8 mouse cellular contexts compared by ENCODE assay signal in genomic region chr11:121808204-121808852, GRCm38 (mm10). TPM values are rescaled to one million over a fixed set of nuclear protein-coding genes. Genes with fewer than 3 reads are reported as not detected.
DNase-seq lines count a peak whose midpoint lies in the region; ATAC-seq and TF ChIP-seq lines count a peak whose summit lies in the region.

No protein-coding gene starts in this region.

- H3K4me2 ChIP-seq in liver, embryonic 12.5 days: no peak overlapping the region
- no peak overlapping the region for H3K4me2 ChIP-seq in intestine, embryonic 15.5 days (replicated peaks)
- H3K4me2 ChIP-seq in midbrain, embryonic 13.5 days (replicated peaks): no peak overlapping the region

- peak; percentile 64; the same call in 1 of the 2 replicates for TF ChIP-seq CTCF in spleen, adult 2 months (IDR thresholded peaks at IDR 0.05; ENCODE audit: extremely low read depth, insufficient read depth, insufficient read length, insufficient replicate concordance)

- 5% methylated on average over 4 of the region's 4 CpGs for WGBS in liver, embryonic 12.5 days (ENCODE audit: insufficient replicate concordance)
- WGBS in intestine, embryonic 15.5 days: 3% methylated on average over 4 of the region's 4 CpGs
- 8% methylated on average over 4 of the region's 4 CpGs for WGBS in midbrain, embryonic 13.5 days
- WGBS in spleen, adult 2 months: 9% methylated on average over 4 of the region's 4 CpGs

- intact Hi-C loops in gastrocnemius, postnatal 14 days (cut with DNase I; ENCODE audit: low total_unique reads): loop anchor here (2.0 to 5.0 kb wide), 2 partner anchors 156 to 334 kb away; no protein-coding TSS in a partner anchor
- intact Hi-C loops in left cerebral cortex, postnatal 10 days (cut with DNase I): loop anchor here (2.0 to 5.0 kb wide), 2 partner anchors 178 to 331 kb away; no protein-coding TSS in a partner anchor

- no peak overlapping the region for H3K27ac ChIP-seq in liver, embryonic 12.5 days
- H3K27ac ChIP-seq in intestine, embryonic 15.5 days: no peak overlapping the region
- H3K27ac ChIP-seq in midbrain, embryonic 13.5 days: no peak overlapping the region
- no peak overlapping the region for H3K27ac ChIP-seq in spleen, adult 2 months (ENCODE audit: insufficient read depth, low read length)

- H3K9ac ChIP-seq in liver, embryonic 12.5 days: no peak overlapping the region
- H3K9ac ChIP-seq in intestine, embryonic 15.5 days: no peak overlapping the region
- no peak overlapping the region; the same call in 1 of the 2 replicates for H3K9ac ChIP-seq in midbrain, embryonic 13.5 days (replicated peaks)

- H3K4me3 ChIP-seq in liver, embryonic 12.5 days: no peak overlapping the region
- no peak overlapping the region for H3K4me3 ChIP-seq in intestine, embryonic 15.5 days (replicated peaks)
- no peak overlapping the region for H3K4me3 ChIP-seq in midbrain, embryonic 13.5 days (replicated peaks)
- H3K4me3 ChIP-seq in spleen, adult 2 months (ENCODE audit: extremely low read depth, insufficient read depth, insufficient read length): no peak overlapping the region

- no peaks in the 10 kb centered on the region for H3K9me3 ChIP-seq in liver, embryonic 12.5 days (replicated peaks)
- H3K9me3 ChIP-seq in intestine, embryonic 15.5 days: no peaks in the 10 kb centered on the region
- H3K9me3 ChIP-seq in midbrain, embryonic 13.5 days: no peaks in the 10 kb centered on the region

- peaks cover 26% of the 10 kb centered on the region for H3K27me3 ChIP-seq in liver, embryonic 12.5 days (replicated peaks)
- no peaks in the 10 kb centered on the region for H3K27me3 ChIP-seq in intestine, embryonic 15.5 days (replicated peaks)
- H3K27me3 ChIP-seq in midbrain, embryonic 13.5 days: no peaks in the 10 kb centered on the region
- H3K27me3 ChIP-seq in spleen, adult 2 months (ENCODE audit: control insufficient read depth, insufficient read depth, low read length): no peaks in the 10 kb centered on the region

- DNase-seq in liver: peak; percentile 72
- peak; percentile 80 for DNase-seq in gastrocnemius, postnatal 14 days
- peak; percentile 73 to 84 for DNase-seq in left cerebral cortex, postnatal 10 days (ENCODE audit: extremely low spot score in 1 of 2, low spot score in 2 of 2)
- peak; percentile 39 to 67 for DNase-seq in spleen, adult 2 months (ENCODE audit: low read depth in 1 of 2, low spot score in 2 of 2)

- no peaks in the 10 kb centered on the region for H3K4me1 ChIP-seq in liver, embryonic 12.5 days
- H3K4me1 ChIP-seq in intestine, embryonic 15.5 days (replicated peaks): no peaks in the 10 kb centered on the region
- H3K4me1 ChIP-seq in midbrain, embryonic 13.5 days (replicated peaks): 0 out of 2 replicates have a peak, but pooled peaks cover 3% of the 10 kb centered on the region
- no peaks in the 10 kb centered on the region; the same call in 1 of the 2 replicates for H3K4me1 ChIP-seq in spleen, adult 2 months (ENCODE audit: control insufficient read depth, insufficient read depth, insufficient read length)

- no peak for ATAC-seq in liver, embryonic 12.5 days
- ATAC-seq in common myeloid progenitor, adult 5-6 weeks (replicated peaks; ENCODE audit: low read depth, poor library complexity, severe bottlenecking): peak; percentile 82
- peak; percentile 86 for ATAC-seq in intestine, embryonic 15.5 days
- ATAC-seq in midbrain, embryonic 13.5 days: peak; percentile 53

- TF ChIP-seq POLR2A in spleen, adult 2 months (IDR thresholded peaks at IDR 0.05; ENCODE audit: low read depth, low read length): no peak

- no peaks in the 10 kb centered on the region for H3K36me3 ChIP-seq in liver, embryonic 12.5 days
- no peaks in the 10 kb centered on the region for H3K36me3 ChIP-seq in intestine, embryonic 15.5 days
- H3K36me3 ChIP-seq in midbrain, embryonic 13.5 days: no peaks in the 10 kb centered on the region
- no peaks in the 10 kb centered on the region for H3K36me3 ChIP-seq in spleen, adult 2 months (ENCODE audit: control insufficient read depth, insufficient read depth, low read length)

RNA-seq across cellular contexts. Expression of gene Ptchd3, which starts 21.7 kb away (rescaled TPM):
- polyA plus RNA-seq in liver, embryonic 12.5 days (2016; fragmentation: Nextera tagmentation; extraction: Ambion mirVana): not detected in 2 replicates
- total RNA-seq in common myeloid progenitor, adult 5-6 weeks (2017): not detected in 2 replicates
- total RNA-seq in gastrocnemius, postnatal 14 days (2021): not detected
- not detected in 2 replicates for polyA plus RNA-seq in intestine, embryonic 15.5 days (2015; fragmentation: Nextera tagmentation; extraction: Ambion mirVana)
- not detected for total RNA-seq in left cerebral cortex, postnatal 10 days (2021)
- polyA plus RNA-seq in midbrain, embryonic 13.5 days (2015; fragmentation: Nextera tagmentation; extraction: Ambion mirVana): not detected in 2 replicates
- polyA plus RNA-seq in spleen, adult 2 months (2012; rRNA removed): not detected in 2 replicates
